ENCODE assay signal across 10 mouse cellular contexts in genomic region chr17:47535812-47536236, GRCm38 (mm10). TPM values are rescaled to one million over a fixed set of nuclear protein-coding genes. Genes with fewer than 3 reads are reported as not detected.
DNase-seq lines count a peak whose midpoint lies in the region; ATAC-seq lines count a peak whose summit lies in the region.
"Had no signal": no experiment of that assay in that cellular context is flagged by ENCODE, and none has a peak within 500 bp of the region (broad histone marks: within the 10 kb centered on the region; RNA-seq: fewer than 3 reads in every experiment).

No protein-coding gene starts in this region.

- no peak overlapping the region for H3K4me2 ChIP-seq in neural tube, embryonic 11.5 days (ENCODE audit: low read depth)
- H3K4me2 ChIP-seq: forebrain, embryonic 13.5 days had no signal

- H3K9ac ChIP-seq in neural tube, embryonic 11.5 days (ENCODE audit: low read length) = no peak overlapping the region
- H3K9ac ChIP-seq: forebrain, embryonic 13.5 days had no signal

- H3K4me3 ChIP-seq in neural tube, embryonic 11.5 days (ENCODE audit: low read depth, low read length) = no peak overlapping the region
- H3K4me3 ChIP-seq in erythroblast, embryonic 14.5 days (replicated peaks) = peak overlapping the region; percentile 57
- H3K4me3 ChIP-seq: forebrain, embryonic 13.5 days; hindbrain, embryonic 10.5 days had no signal

- 0 out of 2 replicates have a peak overlapping the region, but pooled peaks have one; percentile 8 for H3K27ac ChIP-seq in neural tube, embryonic 11.5 days (ENCODE audit: low read depth, low read length)
- H3K27ac ChIP-seq: forebrain, embryonic 13.5 days; hindbrain, embryonic 10.5 days had no signal

- H3K36me3 ChIP-seq in neural tube, embryonic 11.5 days (ENCODE audit: control insufficient read depth, insufficient read depth, low read length) = no peaks in the 10 kb centered on the region
- peaks cover 11% of the 10 kb centered on the region for H3K36me3 ChIP-seq in erythroblast, embryonic 14.5 days (ENCODE audit: control insufficient read depth)
- H3K36me3 ChIP-seq: hindbrain, embryonic 10.5 days had no signal

- no peaks in the 10 kb centered on the region for H3K9me3 ChIP-seq in neural tube, embryonic 11.5 days (ENCODE audit: control insufficient read depth, low read length)
- no peaks in the 10 kb centered on the region for H3K9me3 ChIP-seq in erythroblast, embryonic 14.5 days (ENCODE audit: control insufficient read depth, low read length)
- H3K9me3 ChIP-seq: forebrain, embryonic 13.5 days; hindbrain, embryonic 10.5 days had no signal

- no peak for ATAC-seq in neural tube, embryonic 11.5 days (ENCODE audit: insufficient read depth, low FRiP score, low TSS enrichment)
- ATAC-seq: forebrain, embryonic 13.5 days had no signal

- H3K4me1 ChIP-seq in neural tube, embryonic 11.5 days (ENCODE audit: control insufficient read depth, insufficient read depth, low read length) = no peaks in the 10 kb centered on the region
- H3K4me1 ChIP-seq in erythroblast, embryonic 14.5 days (ENCODE audit: control insufficient read depth) = peaks cover 88% of the 10 kb centered on the region
- H3K4me1 ChIP-seq: forebrain, embryonic 13.5 days had no signal

- intact Hi-C loops in left cerebral cortex, postnatal 4 days (cut with DNase I) = no loop called here

- WGBS in neural tube, embryonic 11.5 days = 78% methylated on average over 9 of the region's 9 CpGs

- H3K27me3 ChIP-seq in neural tube, embryonic 11.5 days (ENCODE audit: control insufficient read depth, insufficient read depth, low read length) = no peaks in the 10 kb centered on the region
- H3K27me3 ChIP-seq in erythroblast, embryonic 14.5 days (ENCODE audit: control insufficient read depth) = no peaks in the 10 kb centered on the region
- H3K27me3 ChIP-seq: forebrain, embryonic 13.5 days had no signal

- no peak for DNase-seq in neural tube, embryonic 11.5 days (ENCODE audit: low spot score)
- no peak for DNase-seq in neural tube, embryonic 10.5 days (ENCODE audit: extremely low spot score, low spot score)
- DNase-seq in naive thymus-derived CD4-positive, alpha-beta T cell, adult 2 months (ENCODE audit: low read depth) = peak; percentile 57
- no peak for DNase-seq in adrenal gland, postnatal 25 days
- DNase-seq in left cerebral cortex, postnatal 4 days = no peak
- no peak for DNase-seq in frontal cortex, postnatal 14 days (ENCODE audit: low spot score in 2 of 2)
- DNase-seq: cerebellum, adult 11 months had no signal

RNA-seq across cellular contexts. Expression of gene Ccnd3, which starts 31.0 kb away (rescaled TPM):
- 260 TPM in 2 replicates for polyA plus RNA-seq in neural tube, embryonic 11.5 days (2014; fragmentation: Nextera tagmentation; extraction: Ambion mirVana)
- polyA plus RNA-seq in erythroblast, embryonic 14.5 days (2012) = 247 and 292 TPM in 2 replicates
- total RNA-seq in adrenal gland, postnatal 25 days (2021) = 385 and 429 TPM in 2 replicates
- 10 to 100 TPM; 30.1 to 36.2 TPM for total RNA-seq in left cerebral cortex, postnatal 4 days (2021)

RNA-seq across cellular contexts. Expression of gene Taf8, which starts 33.7 kb away (rescaled TPM):
- polyA plus RNA-seq in neural tube, embryonic 11.5 days (2014; fragmentation: Nextera tagmentation; extraction: Ambion mirVana) = 25.3 and 27.5 TPM in 2 replicates
- 2.9 and 4.3 TPM in 2 replicates for polyA plus RNA-seq in erythroblast, embryonic 14.5 days (2012)
- 21.1 and 25.7 TPM in 2 replicates for total RNA-seq in adrenal gland, postnatal 25 days (2021)
- total RNA-seq in left cerebral cortex, postnatal 4 days (2021) = 10 to 100 TPM; 12.7 to 15.5 TPM

Comparison
In these comparisons a context has a peak if more than half of its experiments do, and no peak if none do; other contexts are left out.
1. RNA of gene Ccnd3, which starts 31.0 kb away (total RNA-seq): 385 to 429 TPM in adrenal gland, postnatal 25 days; 30.1 to 36.2 TPM in left cerebral cortex, postnatal 4 days; every median in the first group is over 10 times any median in the second.